Mouse (Mus musculus) heart, adult 10 weeks (tissue): ENCODE results near the gene Tmc3. TPM values are rescaled to one million over a fixed set of nuclear protein-coding genes. Genes with fewer than 3 reads are reported as not detected.

Experiments used
- polyA plus RNA-seq: library from polyadenylated mRNA; stranded (reverse); fragments of 350-450 nt; fragmentation: Illumina TruSeq; extraction: RNeasy Lipid Tissue Mini Kit (QIAGEN cat#74804); gene quantifications from one replicate; pipeline ENCODE4 v1.2.3, GENCODE M21; 2014; ENCODE audit warnings: low read depth, low replicate concordance

Tmc3 gene
- 0.08 TPM for polyA plus RNA-seq

DNA sequence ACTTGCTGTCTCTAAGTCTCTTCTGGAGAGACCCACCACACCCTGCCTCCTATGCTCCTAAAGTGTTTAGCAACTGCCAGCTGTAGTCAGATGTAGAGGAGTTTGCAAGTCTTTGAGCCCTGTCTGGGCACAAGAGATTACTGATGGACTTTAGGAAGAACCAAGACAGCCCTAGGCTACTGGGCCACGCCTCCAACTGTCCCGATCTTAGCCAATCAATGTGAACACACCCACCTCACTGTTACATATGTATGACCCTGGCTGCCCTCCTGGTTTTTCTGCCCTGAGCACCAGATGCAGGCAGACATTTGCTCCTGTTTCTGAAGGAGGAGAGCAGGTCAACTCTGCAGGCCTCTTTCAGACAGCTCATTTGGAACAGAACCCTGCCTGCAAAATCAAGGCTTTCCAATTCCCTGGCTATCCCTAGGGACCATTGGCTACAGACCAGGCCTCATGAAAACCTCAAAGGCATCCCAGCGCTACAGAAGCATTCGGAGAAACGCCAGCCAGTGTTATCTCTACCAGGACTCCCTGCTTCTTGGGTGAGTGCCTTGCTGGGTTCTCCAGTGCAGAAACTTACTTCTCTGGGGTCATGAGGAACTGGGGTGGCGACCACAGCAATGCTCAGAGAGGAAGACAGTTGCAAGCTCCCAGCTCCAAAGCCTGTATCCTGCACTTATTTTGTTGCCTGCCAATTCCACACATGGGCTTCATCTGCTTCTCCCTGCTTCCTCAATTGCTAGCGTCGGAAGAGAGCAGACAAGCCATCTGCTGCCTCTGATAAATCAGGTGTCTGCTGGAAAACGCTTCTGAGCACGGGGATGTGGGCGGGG lies at the start of gene Tmc3:
Tmc3 (plus strand) TSS at position 289 of the 833 bp plus-strand sequence.

DNA sequence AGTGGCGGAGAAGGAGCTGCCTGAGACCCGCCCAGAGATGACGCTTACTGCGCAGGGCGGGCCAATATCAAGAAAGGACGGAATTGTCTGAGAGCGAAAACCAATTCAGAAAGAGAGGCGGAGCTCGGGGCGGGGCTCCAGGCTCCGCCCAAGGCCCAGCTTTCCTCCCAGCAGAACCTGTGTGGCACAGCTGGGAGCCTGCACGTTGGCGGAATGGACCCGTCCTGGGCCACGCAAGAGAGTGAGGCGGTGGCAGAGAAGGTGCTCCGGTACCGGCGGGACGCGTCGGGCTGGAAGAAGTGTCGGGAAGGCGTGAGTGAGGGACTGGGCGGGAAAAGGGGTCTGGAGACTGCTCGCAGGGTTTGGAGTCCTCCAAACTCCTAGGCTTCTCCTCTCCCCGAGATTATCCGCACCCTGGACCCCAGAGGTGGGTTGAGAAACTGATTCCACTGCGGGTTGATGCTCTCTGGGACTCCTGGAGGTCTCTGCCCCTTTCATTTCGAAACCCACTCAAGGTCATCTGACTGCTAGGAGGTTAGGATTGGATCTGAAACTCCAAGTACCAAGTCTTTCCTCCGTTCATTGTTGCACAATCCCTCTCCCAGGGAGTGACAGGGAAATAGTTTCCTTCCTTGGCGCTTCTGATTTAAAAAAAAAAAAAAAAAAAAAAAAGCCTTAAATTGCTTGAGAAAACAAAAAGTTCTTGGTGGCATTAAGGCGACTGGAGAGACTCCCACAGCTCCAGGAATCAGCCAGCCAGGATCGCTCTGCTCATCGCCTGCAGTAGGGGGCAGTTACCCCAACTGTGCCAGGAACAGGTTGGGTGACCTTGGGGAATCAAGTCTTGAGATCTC lies 47.3 kb downstream of the Tmc3 start, which contains the start of gene Stard5:
Stard5 (plus strand) TSS at position 132 of the 854 bp plus-strand sequence.

Other genes with a start within 250 kb of the Tmc3 start
- 9.5 TPM for gene Stard5, start 47.0 kb downstream of the Tmc3 start, polyA plus RNA-seq
- 6.7 TPM for gene Il16, start 160.8 kb downstream of the Tmc3 start, polyA plus RNA-seq
- gene Cfap161, start 210.0 kb downstream of the Tmc3 start, polyA plus RNA-seq: not detected